Mouse (Mus musculus) ES-Bruce4 (cell line): Measurements from ENCODE around the gene Hist1h1a.

Source experiments
- EP300 ChIP-seq: IDR thresholded peaks from 2 replicates; pipeline ENCODE4 v1.6.1; 2011; ENCODE audit warnings: low read depth, low read length; ENCODE audit not compliant: insufficient read depth
- POLR2A ChIP-seq: IDR thresholded peaks from one replicate; pipeline ENCODE4 v1.8.1; 2011; ENCODE audit warnings: low read length; ENCODE audit not compliant: insufficient read depth

DNA sequence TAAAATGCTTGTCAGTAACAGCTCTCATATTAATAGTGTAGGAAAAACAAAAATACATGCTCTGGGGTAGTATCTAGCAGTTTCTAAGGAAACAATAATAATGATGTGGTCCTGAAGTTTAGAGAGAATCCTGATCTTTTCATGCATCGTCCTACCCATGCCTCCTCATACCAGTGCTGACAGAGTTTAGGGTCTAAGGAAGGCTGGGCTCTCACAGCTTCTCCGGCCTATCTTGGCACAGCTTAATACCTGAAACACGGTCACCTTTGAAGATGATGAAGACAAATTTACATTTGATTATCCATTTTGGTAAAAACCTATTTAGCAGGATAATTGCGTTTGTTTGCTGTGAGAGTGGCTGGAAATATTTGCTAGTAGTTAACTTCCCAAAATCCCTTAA lies 19.5 kb upstream of the Hist1h1a start:
- TF ChIP-seq EP300: no peak
- no peak for TF ChIP-seq POLR2A
